Mouse (Mus musculus): ENCODE results near the gene Gm49354. TPM values are rescaled to one million over a fixed set of nuclear protein-coding genes. Genes with fewer than 3 reads are reported as not detected.

The Gm49354 gene
- not detected for total RNA-seq (2023)

GRCm38 (mm10) chr13:59782145-59782544 is at the start of gene Gm49354:
Gene Gm49354, minus strand, starts transcription at chr13:59782245.

GRCm38 (mm10) chr13:59822507-59823462 is 40.7 kb upstream of the Gm49354 start, which contains the start of gene Tut7:
Gene Tut7, minus strand, starts transcription at chr13:59823147.

GRCm38 (mm10) chr13:59769296-59770163 is 12.5 kb downstream of the Gm49354 start, which contains the start of gene Isca1:
Gene Isca1, minus strand, starts transcription at chr13:59769810.

GRCm38 (mm10) chr13:59746711-59747110 is 35.3 kb downstream of the Gm49354 start, which contains the start of gene 1700014D04Rik:
Gene 1700014D04Rik, minus strand, starts transcription at chr13:59746752.

GRCm38 (mm10) chr13:59731652-59732051 is 50.4 kb downstream of the Gm49354 start, which contains the start of gene Spata31d1d:
Gene Spata31d1d, minus strand, starts transcription at chr13:59731752.

GRCm38 (mm10) chr13:59711984-59712383 is 70.1 kb downstream of the Gm49354 start, which contains the start of gene Spata31d1b:
Gene Spata31d1b, plus strand, starts transcription at chr13:59712284.

GRCm38 (mm10) chr13:59710230-59710629 is 71.8 kb downstream of the Gm49354 start, which contains the start of gene Spata31d1a:
Gene Spata31d1a, minus strand, starts transcription at chr13:59710330.

Other genes with a start within 250 kb of the Gm49354 start
- 42.4 TPM for gene Agtpbp1, start 197.0 kb downstream of the Gm49354 start, total RNA-seq (2023)
- 44.7 TPM for gene Naa35, start 197.0 kb downstream of the Gm49354 start, total RNA-seq (2023)
- gene Golm1, start 106.4 kb downstream of the Gm49354 start, total RNA-seq (2023): 56.9 TPM
- gene 4921517D22Rik, start 88.1 kb downstream of the Gm49354 start, total RNA-seq (2023): not detected
- gene Spata31d1a, start 71.9 kb downstream of the Gm49354 start, total RNA-seq (2023): not detected
- not detected for gene Spata31d1b, start 70.0 kb downstream of the Gm49354 start, total RNA-seq (2023)
- gene Spata31d1d, start 50.5 kb downstream of the Gm49354 start, total RNA-seq (2023): not detected
- 0.15 TPM for gene 1700014D04Rik, start 35.5 kb downstream of the Gm49354 start, total RNA-seq (2023)
- 67.6 TPM for gene Isca1, start 12.4 kb downstream of the Gm49354 start, total RNA-seq (2023)
- gene Tut7, start 40.9 kb upstream of the Gm49354 start, total RNA-seq (2023): 193 TPM